Mouse (Mus musculus): ENCODE measurements around the gene Lin37.

Gene Lin37

GRCm38 (mm10) chr7:30552102-30553020, 7.3 kb downstream of the Lin37 start, which contains the start of the genes Hspb6 and Proser3:
TSS of gene Hspb6 (plus strand) at chr7:30552178.
TSS of gene Proser3 (minus strand) at chr7:30552299.
- peak; percentile 100 for DNase-seq (ENCODE audit: low read depth)

- no peak for DNase-seq (ENCODE audit: low read depth)
These were observed 8.1 kb downstream of the Lin37 start for GRCm38 (mm10) chr7:30551445-30552101.

GRCm38 (mm10) chr7:30550603-30551002, 9.0 kb downstream of the Lin37 start:
- DNase-seq (ENCODE audit: low read depth): no peak

GRCm38 (mm10) chr7:30549880-30550279, 9.8 kb downstream of the Lin37 start:
- no peak for DNase-seq (ENCODE audit: low read depth)

GRCm38 (mm10) chr7:30544327-30544726, 15.3 kb downstream of the Lin37 start:
- DNase-seq (ENCODE audit: low read depth): no peak

- DNase-seq (ENCODE audit: low read depth): no peak
These were observed 19.1 kb downstream of the Lin37 start for GRCm38 (mm10) chr7:30540572-30540971.

GRCm38 (mm10) chr7:30534633-30535577, 24.7 kb downstream of the Lin37 start, which contains the start of gene Arhgap33:
TSS of gene Arhgap33 (minus strand) at chr7:30535060.
- peak; percentile 99 for DNase-seq (ENCODE audit: low read depth)

GRCm38 (mm10) chr7:30533941-30534632, 25.6 kb downstream of the Lin37 start:
- no peak for DNase-seq (ENCODE audit: low read depth)

- peak; percentile 33 for DNase-seq (ENCODE audit: low read depth)
These were observed 26.7 kb downstream of the Lin37 start for GRCm38 (mm10) chr7:30532931-30533330.

- DNase-seq (ENCODE audit: low read depth): no peak
These were observed 28.3 kb downstream of the Lin37 start for GRCm38 (mm10) chr7:30531291-30531815.

GRCm38 (mm10) chr7:30526981-30527380, 32.7 kb downstream of the Lin37 start:
- no peak for DNase-seq (ENCODE audit: low read depth)

- DNase-seq (ENCODE audit: low read depth): no peak
These were observed 33.2 kb downstream of the Lin37 start for GRCm38 (mm10) chr7:30526399-30526798.

- DNase-seq (ENCODE audit: low read depth): no peak
These were observed 33.7 kb downstream of the Lin37 start for GRCm38 (mm10) chr7:30525954-30526353.

GRCm38 (mm10) chr7:30524487-30524886, 35.2 kb downstream of the Lin37 start:
- DNase-seq (ENCODE audit: low read depth): peak; percentile 88

GRCm38 (mm10) chr7:30522871-30523270, 36.8 kb downstream of the Lin37 start:
- DNase-seq (ENCODE audit: low read depth): no peak

- DNase-seq (ENCODE audit: low read depth): no peak
These were observed 38.8 kb downstream of the Lin37 start for GRCm38 (mm10) chr7:30520856-30521255.

GRCm38 (mm10) chr7:30520396-30520795, 39.2 kb downstream of the Lin37 start:
- no peak for DNase-seq (ENCODE audit: low read depth)

GRCm38 (mm10) chr7:30518325-30518724, 41.3 kb downstream of the Lin37 start:
- no peak for DNase-seq (ENCODE audit: low read depth)

GRCm38 (mm10) chr7:30515003-30515760, 44.5 kb downstream of the Lin37 start:
- DNase-seq (ENCODE audit: low read depth): no peak

GRCm38 (mm10) chr7:30508061-30508460, 51.6 kb downstream of the Lin37 start:
- DNase-seq (ENCODE audit: low read depth): no peak
